Mouse (Mus musculus) bone marrow macrophage, adult 2 months (primary cell): ENCODE measurements at regions not wholly inside any gene's neighbourhood (a gene's known extent, or its start where the extent isn't known, plus 50 kb on each side); places are given as distances from the start of the nearest gene placed in this dataset.

Experiments
- H3K27ac ChIP-seq: 2 replicates; pipeline ENCODE4 v1.5.1; 2012; ENCODE audit warnings: low read depth, low read length; ENCODE audit not compliant: insufficient read depth
- H3K4me1 ChIP-seq: 2 replicates; pipeline ENCODE4 v1.6.1; 2012; ENCODE audit warnings: low read length; ENCODE audit not compliant: control insufficient read depth, insufficient read depth
- H3K4me3 ChIP-seq: 2 replicates; pipeline ENCODE4 v1.5.1; 2012; ENCODE audit warnings: mild to moderate bottlenecking, low read length, moderate library complexity; ENCODE audit not compliant: insufficient read depth
- CTCF ChIP-seq: IDR thresholded peaks from 2 replicates; pipeline ENCODE4 v1.5.1; 2012; ENCODE audit warnings: low read depth, mild to moderate bottlenecking, low read length, moderate library complexity
- POLR2A ChIP-seq: IDR thresholded peaks from 2 replicates; pipeline ENCODE4 v1.6.1; 2012; ENCODE audit warnings: mild to moderate bottlenecking, low read depth, low read length, borderline replicate concordance

- H3K4me1 ChIP-seq: no peaks in the 10 kb centered on the region
- no peak for TF ChIP-seq POLR2A
- no peak for TF ChIP-seq CTCF
- no peak overlapping the region for H3K27ac ChIP-seq
- no peak overlapping the region for H3K4me3 ChIP-seq
Measured at GRCm38 (mm10) chr11:45514415-45515271, 337.2 kb upstream of the Clint1 start.

DNA sequence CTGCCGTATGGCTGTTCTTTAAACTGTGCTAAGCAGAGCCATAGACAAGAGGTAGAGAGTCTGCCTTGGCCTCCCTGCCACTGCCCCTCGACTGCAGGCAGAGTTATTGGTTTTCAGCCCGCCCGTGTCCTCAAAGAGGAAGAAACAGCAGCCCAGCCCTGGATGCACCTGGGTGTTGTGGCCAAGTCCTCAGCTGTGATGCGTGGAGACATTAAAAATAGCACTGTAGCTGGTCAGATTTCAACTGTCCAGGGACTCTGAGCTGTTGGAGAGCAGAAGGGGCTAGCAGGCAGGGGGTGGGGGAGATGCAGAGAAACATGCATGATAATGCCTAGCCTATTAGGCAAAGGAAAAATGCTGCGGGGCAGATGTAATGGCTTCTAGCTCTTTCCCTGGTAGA lies 327.1 kb upstream of the Clint1 start:
- TF ChIP-seq POLR2A (no peak), CTCF (no peak)
- Histone ChIP-seq H3K27ac (no peak overlapping the region), H3K4me3 (no peak overlapping the region), H3K4me1 (no peaks in the 10 kb centered on the region)

- TF ChIP-seq POLR2A: no peak
- no peak for TF ChIP-seq CTCF
- Histone ChIP-seq H3K4me1 (no peaks in the 10 kb centered on the region), H3K27ac (no peak overlapping the region), H3K4me3 (no peak overlapping the region)
Measured at GRCm38 (mm10) chr11:45531044-45531626, 320.7 kb upstream of the Clint1 start.

- H3K4me1 ChIP-seq: no peaks in the 10 kb centered on the region
- H3K4me3 ChIP-seq: no peak overlapping the region
- H3K27ac ChIP-seq: no peak overlapping the region
- TF ChIP-seq CTCF (no peak), POLR2A (no peak)
Measured at GRCm38 (mm10) chr11:45533402-45534056, 318.3 kb upstream of the Clint1 start.

DNA sequence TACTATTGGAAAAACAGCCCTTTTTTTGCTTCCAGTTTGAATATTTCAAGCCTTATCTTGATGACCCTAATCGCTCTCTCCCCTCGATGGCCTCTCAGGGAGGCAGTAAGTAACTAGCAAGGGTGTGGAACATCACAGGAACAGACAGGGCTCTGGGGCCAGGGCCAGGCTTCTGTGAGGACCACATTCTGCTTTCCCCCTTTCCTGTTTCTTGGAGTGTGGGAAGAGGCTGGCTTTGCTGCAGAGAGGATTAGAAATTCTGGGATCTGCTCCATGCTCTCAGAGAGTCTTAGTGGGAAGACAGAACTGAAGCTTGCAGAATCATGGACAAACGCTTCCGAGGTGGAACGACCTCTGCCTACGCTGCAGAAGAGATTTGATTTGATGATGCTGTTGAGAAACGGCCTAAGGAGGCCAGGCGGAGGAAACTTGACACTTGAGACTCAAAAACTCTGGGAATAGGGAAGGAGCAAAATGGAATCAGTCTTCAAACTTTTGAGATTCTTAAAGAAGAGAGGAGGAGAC lies 316.3 kb upstream of the Clint1 start:
- Histone ChIP-seq H3K4me3 (no peak overlapping the region), H3K27ac (no peak overlapping the region), H3K4me1 (no peaks in the 10 kb centered on the region)
- TF ChIP-seq POLR2A (no peak), CTCF (no peak)

DNA sequence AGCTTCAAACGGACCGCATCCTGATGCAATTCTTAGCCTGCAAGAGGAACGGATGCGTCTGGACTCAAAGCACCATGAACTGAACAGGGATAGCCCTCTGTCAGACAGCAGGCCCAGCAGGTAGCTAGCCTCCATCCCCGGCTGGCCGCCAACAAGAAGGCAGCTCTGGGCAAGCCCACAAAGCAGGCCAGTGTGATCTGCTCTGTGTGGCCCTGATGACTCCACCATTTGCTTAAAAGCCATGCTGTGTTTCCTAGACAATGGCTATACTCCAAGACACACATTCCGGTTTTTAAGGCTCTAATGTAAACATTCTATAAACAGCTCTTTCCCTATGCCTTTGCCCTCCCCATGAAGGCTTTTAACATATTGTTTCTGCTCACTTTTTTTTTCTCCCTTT lies 313.8 kb upstream of the Clint1 start:
- no peak overlapping the region for H3K4me3 ChIP-seq

DNA sequence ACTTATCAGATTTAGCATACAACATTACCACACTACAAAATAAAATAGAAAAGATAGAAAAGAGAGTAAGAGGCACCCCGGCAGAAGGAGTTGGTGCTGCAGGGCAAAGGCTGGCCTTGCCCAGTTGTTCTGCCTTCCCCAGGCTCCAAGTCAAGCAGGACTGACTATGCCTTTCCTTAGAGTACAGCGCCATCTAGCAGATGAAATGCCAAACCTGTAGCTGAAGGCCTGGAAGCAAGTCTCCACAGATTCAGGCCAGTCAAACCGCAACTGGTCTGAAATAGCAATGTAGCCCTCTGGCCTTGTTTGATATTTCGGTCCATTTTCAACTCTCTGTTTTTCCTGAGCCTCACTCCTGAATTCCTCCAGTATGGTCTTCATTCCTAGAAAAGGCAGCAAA lies 312.4 kb upstream of the Clint1 start:
- no peak overlapping the region for H3K27ac ChIP-seq
- TF ChIP-seq CTCF (0 out of 2 replicates have a peak, but pooled peaks have one; percentile 13), POLR2A (no peak)
- H3K4me3 ChIP-seq: no peak overlapping the region
- no peaks in the 10 kb centered on the region for H3K4me1 ChIP-seq

More for the DNA sequence above, 313.8 kb upstream of the Clint1 start:
- Histone ChIP-seq H3K27ac (no peak overlapping the region), H3K4me1 (no peaks in the 10 kb centered on the region)
- TF ChIP-seq CTCF (no peak), POLR2A (no peak)

DNA sequence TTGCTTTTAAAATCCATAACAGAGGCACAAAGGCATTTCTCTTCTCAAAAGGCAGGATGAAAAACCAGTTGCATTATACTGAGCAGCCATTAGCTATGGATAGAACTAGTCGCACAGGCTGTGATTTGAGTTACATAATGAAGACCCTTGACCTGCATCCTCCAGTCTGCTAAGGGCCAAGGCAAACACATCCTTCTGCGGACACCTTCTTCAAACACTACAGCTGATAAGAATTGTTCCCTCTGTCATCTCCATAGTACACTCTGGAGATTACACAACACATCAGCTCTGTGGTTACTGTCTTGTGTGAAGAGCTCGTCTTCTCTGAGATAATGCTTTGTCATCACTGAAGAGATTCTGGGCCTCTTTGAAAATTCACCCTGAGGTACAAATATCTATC lies 307.3 kb upstream of the Clint1 start:
- TF ChIP-seq CTCF (no peak), POLR2A (no peak)
- no peak overlapping the region for H3K4me3 ChIP-seq
- no peak overlapping the region for H3K27ac ChIP-seq
- H3K4me1 ChIP-seq: no peaks in the 10 kb centered on the region

DNA sequence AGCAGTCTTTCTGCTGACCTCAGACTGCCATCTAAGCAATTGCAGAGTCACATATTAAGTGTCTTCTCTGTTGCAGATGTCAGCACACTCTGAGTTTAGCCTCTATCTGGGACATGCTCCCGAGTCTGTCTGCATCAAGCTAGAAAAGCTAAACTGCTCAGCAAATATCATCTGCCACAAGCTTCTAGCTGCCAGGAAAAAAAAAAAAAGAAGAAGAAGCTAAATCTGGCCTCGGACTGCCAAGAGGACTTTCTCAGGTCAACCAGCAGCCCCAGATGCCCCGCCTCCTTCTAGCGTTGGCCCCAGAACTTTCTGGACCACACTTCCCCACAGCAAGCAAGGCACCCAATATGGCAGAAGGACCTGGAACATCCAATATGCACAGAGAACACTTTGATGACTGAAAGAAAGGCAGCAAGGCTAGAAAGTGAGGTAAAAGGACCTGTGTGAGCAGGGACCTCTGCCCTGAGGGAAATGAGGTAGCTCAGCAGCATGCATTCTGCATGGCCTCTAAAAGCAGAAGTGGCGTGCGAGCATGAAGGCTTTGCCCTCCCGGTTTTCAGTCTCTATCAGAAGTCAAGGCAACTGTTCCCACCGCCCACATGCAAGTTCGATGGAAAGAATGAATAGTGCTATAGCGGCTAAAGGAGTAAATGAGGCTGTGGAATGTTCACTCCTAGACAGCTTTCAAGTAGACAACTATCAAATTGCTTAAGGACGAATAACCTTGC lies 305.8 kb upstream of the Clint1 start:
- no peak overlapping the region for H3K27ac ChIP-seq
- no peak overlapping the region for H3K4me3 ChIP-seq
- H3K4me1 ChIP-seq: no peaks in the 10 kb centered on the region
- TF ChIP-seq CTCF (no peak), POLR2A (no peak)
